Mouse (Mus musculus): Measurements from ENCODE around the gene 2310007B03Rik. TPM values are rescaled to one million over a fixed set of nuclear protein-coding genes. Genes with fewer than 3 reads are reported as not detected.

Gene 2310007B03Rik
- polyA plus RNA-seq, 1 experiment from 2014 or later: 17.7 TPM

DNA sequence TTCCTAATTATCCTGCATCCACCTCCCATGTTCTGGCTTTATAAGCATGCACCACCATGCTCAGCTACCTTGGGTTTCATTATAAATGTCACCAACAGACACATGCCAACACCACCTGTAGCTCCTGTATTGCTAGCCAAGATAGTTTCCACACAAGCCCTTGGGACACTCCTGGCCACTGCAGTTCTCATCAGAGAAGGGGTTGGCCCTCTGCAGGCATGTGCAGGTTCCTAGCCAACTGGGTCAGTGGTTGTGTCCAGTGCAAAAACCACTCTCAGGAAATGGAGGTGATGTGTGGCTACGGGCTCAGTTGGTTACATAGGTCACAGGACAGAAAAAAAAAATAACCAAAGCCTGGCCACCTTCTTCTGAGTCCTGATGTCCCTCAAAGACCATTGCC is 17.9 kb downstream of the 2310007B03Rik start:
- Histone ChIP-seq H3K27me3 (ENCODE audit: control insufficient read depth, insufficient read depth, low read length) (no peaks in the 10 kb centered on the region), H3K4me3 (replicated peaks; ENCODE audit: low read length) (no peak overlapping the region), H3K36me3 (ENCODE audit: control insufficient read depth, insufficient read depth, low read length) (no peaks in the 10 kb centered on the region), H3K4me2 (ENCODE audit: low read depth, low read length) (no peak overlapping the region), H3K9me3 (replicated peaks; ENCODE audit: control insufficient read depth, low read length) (no peaks in the 10 kb centered on the region), H3K4me1 (ENCODE audit: control insufficient read depth, insufficient read depth, low read length) (no peaks in the 10 kb centered on the region), H3K27ac (ENCODE audit: low read length) (no peak overlapping the region), H3K9ac (ENCODE audit: low read length) (no peak overlapping the region)
- WGBS: 83% methylated on average over 1 of the region's 1 CpGs
- ATAC-seq (ENCODE audit: insufficient read depth, low FRiP score): no peak

DNA sequence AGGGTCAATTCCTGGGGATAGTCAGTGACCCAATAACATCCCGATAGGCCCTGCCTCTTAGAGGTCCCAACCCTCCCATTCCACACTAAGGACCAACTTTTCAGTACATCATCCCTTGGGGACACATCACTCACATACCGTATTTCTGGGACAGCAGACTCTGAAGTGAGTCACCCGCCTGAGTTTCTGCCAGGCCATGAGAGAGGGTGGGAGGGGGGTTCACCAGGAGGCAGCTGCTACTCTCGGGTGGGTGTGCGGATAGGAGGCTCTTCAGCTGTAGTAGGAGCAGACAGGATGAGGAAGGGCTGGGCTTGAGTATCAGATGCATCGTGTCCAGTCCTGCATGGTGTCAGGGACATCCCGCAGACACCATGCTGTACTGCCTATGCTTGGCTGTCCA is 21.0 kb downstream of the 2310007B03Rik start:
- no peak for ATAC-seq (ENCODE audit: insufficient read depth, low FRiP score)
- Histone ChIP-seq H3K9ac (ENCODE audit: low read length) (no peak overlapping the region), H3K36me3 (ENCODE audit: control insufficient read depth, insufficient read depth, low read length) (no peaks in the 10 kb centered on the region), H3K9me3 (replicated peaks; ENCODE audit: control insufficient read depth, low read length) (no peaks in the 10 kb centered on the region), H3K4me3 (replicated peaks; ENCODE audit: low read length) (no peak overlapping the region), H3K27me3 (ENCODE audit: control insufficient read depth, insufficient read depth, low read length) (no peaks in the 10 kb centered on the region), H3K27ac (ENCODE audit: low read length) (no peak overlapping the region), H3K4me1 (ENCODE audit: control insufficient read depth, insufficient read depth, low read length) (no peaks in the 10 kb centered on the region), H3K4me2 (ENCODE audit: low read depth, low read length) (no peak overlapping the region)
- WGBS: 67% methylated on average over 7 of the region's 7 CpGs

- Histone ChIP-seq H3K9me3 (replicated peaks; ENCODE audit: control insufficient read depth, low read length) (no peaks in the 10 kb centered on the region), H3K36me3 (ENCODE audit: control insufficient read depth, insufficient read depth, low read length) (no peaks in the 10 kb centered on the region), H3K27me3 (ENCODE audit: control insufficient read depth, insufficient read depth, low read length) (no peaks in the 10 kb centered on the region), H3K9ac (ENCODE audit: low read length) (no peak overlapping the region), H3K27ac (ENCODE audit: low read length) (no peak overlapping the region), H3K4me1 (ENCODE audit: control insufficient read depth, insufficient read depth, low read length) (no peaks in the 10 kb centered on the region), H3K4me3 (replicated peaks; ENCODE audit: low read length) (no peak overlapping the region), H3K4me2 (ENCODE audit: low read depth, low read length) (no peak overlapping the region)
- WGBS: 66% methylated on average over 6 of the region's 6 CpGs
- peak; percentile 80; the same call in 1 of the 2 replicates for ATAC-seq (ENCODE audit: insufficient read depth, low FRiP score)
Observed at GRCm38 (mm10) chr1:93138534-93138933, 22.2 kb downstream of the 2310007B03Rik start.

DNA sequence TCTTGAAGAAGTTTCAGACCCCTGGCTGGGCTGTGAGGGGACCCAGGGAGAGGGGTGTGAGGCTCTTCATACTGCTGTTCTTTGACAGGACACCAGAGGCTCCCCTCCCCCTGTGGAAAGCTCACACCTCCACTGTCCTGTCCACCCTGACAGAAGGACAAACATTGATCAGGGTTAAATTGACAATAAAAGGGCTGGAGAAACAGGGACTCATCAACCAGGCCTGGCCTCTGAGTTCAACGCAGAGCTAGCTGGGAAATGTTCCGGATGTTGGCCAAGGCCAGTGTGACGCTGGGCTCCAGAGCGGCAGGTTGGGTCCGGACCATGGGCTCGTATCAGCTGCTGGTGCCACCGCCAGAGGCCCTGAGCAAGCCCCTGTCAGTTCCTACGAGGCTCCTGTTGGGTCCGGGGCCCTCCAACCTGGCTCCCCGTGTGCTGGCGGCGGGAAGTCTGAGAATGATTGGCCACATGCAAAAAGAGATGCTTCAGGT is 25.7 kb downstream of the 2310007B03Rik start, which contains the start of gene Agxt:
Gene Agxt (plus strand): TSS at position 205 of the 491 bp plus-strand sequence.
- no peaks in the 10 kb centered on the region for H3K27me3 ChIP-seq (ENCODE audit: control insufficient read depth, insufficient read depth, low read length)
- H3K4me3 ChIP-seq (replicated peaks; ENCODE audit: low read length): no peak within 1 kb of the TSS
- ATAC-seq (ENCODE audit: insufficient read depth, low FRiP score): no peak
- H3K27ac ChIP-seq (ENCODE audit: low read length): no peak within 1 kb of the TSS
- H3K4me1 ChIP-seq (ENCODE audit: control insufficient read depth, insufficient read depth, low read length): no peaks in the 10 kb centered on the region
- 81% methylated on average over 12 of the region's 12 CpGs for WGBS
- no peak within 1 kb of the TSS for H3K4me2 ChIP-seq (ENCODE audit: low read depth, low read length)
- no peak within 1 kb of the TSS for H3K9ac ChIP-seq (ENCODE audit: low read length)
- H3K9me3 ChIP-seq (replicated peaks; ENCODE audit: control insufficient read depth, low read length): no peaks in the 10 kb centered on the region
- no peaks in the 10 kb centered on the region for H3K36me3 ChIP-seq (ENCODE audit: control insufficient read depth, insufficient read depth, low read length)

DNA sequence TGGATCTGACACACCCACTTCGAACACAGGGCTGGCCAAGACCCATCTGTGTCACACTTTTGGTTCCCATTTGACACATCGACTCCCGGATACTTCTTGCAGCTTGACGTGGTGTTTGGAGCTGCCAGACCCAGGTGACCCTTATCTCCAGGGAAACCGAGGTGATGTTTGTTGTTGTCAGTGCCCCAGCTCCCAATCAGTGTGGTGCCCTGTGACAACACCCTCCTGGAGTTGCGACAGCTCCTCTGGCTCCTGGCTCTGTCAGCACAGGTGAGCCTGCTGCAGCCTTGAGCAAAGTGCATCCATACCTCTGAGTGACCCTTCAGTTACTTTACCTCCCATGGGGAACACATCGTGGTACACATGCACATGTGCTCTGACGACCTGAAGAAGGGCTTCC is 28.1 kb downstream of the 2310007B03Rik start:
- H3K4me3 ChIP-seq (replicated peaks; ENCODE audit: low read length): no peak overlapping the region
- ATAC-seq (ENCODE audit: insufficient read depth, low FRiP score): no peak
- H3K4me1 ChIP-seq (ENCODE audit: control insufficient read depth, insufficient read depth, low read length): peaks cover 5% of the 10 kb centered on the region; the same call in 1 of the 2 replicates
- 47% methylated on average over 8 of the region's 8 CpGs for WGBS
- no peak overlapping the region for H3K9ac ChIP-seq (ENCODE audit: low read length)
- no peaks in the 10 kb centered on the region for H3K27me3 ChIP-seq (ENCODE audit: control insufficient read depth, insufficient read depth, low read length)
- H3K27ac ChIP-seq (ENCODE audit: low read length): no peak overlapping the region
- no peaks in the 10 kb centered on the region for H3K36me3 ChIP-seq (ENCODE audit: control insufficient read depth, insufficient read depth, low read length)
- no peaks in the 10 kb centered on the region for H3K9me3 ChIP-seq (replicated peaks; ENCODE audit: control insufficient read depth, low read length)
- H3K4me2 ChIP-seq (ENCODE audit: low read depth, low read length): no peak overlapping the region

DNA sequence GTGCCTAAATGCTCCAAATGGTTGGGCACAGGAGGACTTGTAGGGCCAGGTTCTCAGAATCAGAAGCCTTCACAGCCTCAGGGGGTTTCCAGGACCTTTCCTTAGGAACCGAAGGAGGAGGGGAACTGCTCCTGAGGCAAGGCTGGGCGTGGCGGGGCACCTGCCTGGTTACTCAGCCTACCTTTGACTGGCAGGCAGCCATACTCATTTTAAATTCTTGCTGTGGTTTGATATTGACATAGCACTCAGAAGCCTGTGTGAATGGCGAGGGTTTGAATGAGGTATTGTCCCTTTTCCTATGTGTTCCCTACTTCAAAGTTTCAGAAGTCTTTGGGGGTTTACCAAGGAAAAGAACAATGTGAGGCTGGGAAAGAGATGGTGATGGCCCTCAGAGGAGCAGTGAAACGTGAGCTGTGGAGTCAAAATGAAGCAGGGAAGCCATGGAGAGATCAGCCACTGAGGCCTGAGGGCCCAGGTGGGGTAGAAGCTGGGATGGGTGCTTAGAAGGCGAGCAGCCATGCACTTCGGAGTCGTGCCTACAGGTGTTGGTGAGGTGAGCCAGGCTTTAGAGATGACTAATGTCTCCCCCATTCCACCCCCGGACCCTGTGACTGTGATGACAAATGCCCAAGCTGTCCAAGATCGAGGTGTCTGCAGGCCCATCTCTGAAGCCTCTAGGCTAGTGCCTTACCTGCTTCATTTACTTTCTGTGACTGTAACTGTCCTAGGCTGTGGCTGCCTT is 30.3 kb downstream of the 2310007B03Rik start:
- no peaks in the 10 kb centered on the region for H3K9me3 ChIP-seq (replicated peaks; ENCODE audit: control insufficient read depth, low read length)
- ATAC-seq (ENCODE audit: insufficient read depth, low FRiP score): peak; percentile 38; the same call in 1 of the 2 replicates
- no peak overlapping the region for H3K4me3 ChIP-seq (replicated peaks; ENCODE audit: low read length)
- 57% methylated on average over 10 of the region's 10 CpGs for WGBS
- H3K4me1 ChIP-seq (ENCODE audit: control insufficient read depth, insufficient read depth, low read length): peaks cover 5% of the 10 kb centered on the region; the same call in 1 of the 2 replicates
- H3K9ac ChIP-seq (ENCODE audit: low read length): no peak overlapping the region
- peak overlapping the region; percentile 73 for H3K27ac ChIP-seq (ENCODE audit: low read length)
- no peak overlapping the region for H3K4me2 ChIP-seq (ENCODE audit: low read depth, low read length)
- no peaks in the 10 kb centered on the region for H3K27me3 ChIP-seq (ENCODE audit: control insufficient read depth, insufficient read depth, low read length)
- no peaks in the 10 kb centered on the region for H3K36me3 ChIP-seq (ENCODE audit: control insufficient read depth, insufficient read depth, low read length)

GRCm38 (mm10) chr1:93128710-93129349 is 31.9 kb downstream of the 2310007B03Rik start:
- no peaks in the 10 kb centered on the region for H3K36me3 ChIP-seq (ENCODE audit: control insufficient read depth, insufficient read depth, low read length)
- no peak overlapping the region for H3K4me2 ChIP-seq (ENCODE audit: low read depth, low read length)
- H3K9me3 ChIP-seq (replicated peaks; ENCODE audit: control insufficient read depth, low read length): no peaks in the 10 kb centered on the region
- H3K4me1 ChIP-seq (ENCODE audit: control insufficient read depth, insufficient read depth, low read length): peaks cover 5% of the 10 kb centered on the region; the same call in 1 of the 2 replicates
- ATAC-seq (ENCODE audit: insufficient read depth, low FRiP score): peak; percentile 30; the same call in 1 of the 2 replicates
- 22% methylated on average over 6 of the region's 6 CpGs for WGBS
- no peak overlapping the region for H3K27ac ChIP-seq (ENCODE audit: low read length)
- no peaks in the 10 kb centered on the region for H3K27me3 ChIP-seq (ENCODE audit: control insufficient read depth, insufficient read depth, low read length)
- no peak overlapping the region for H3K4me3 ChIP-seq (replicated peaks; ENCODE audit: low read length)
- H3K9ac ChIP-seq (ENCODE audit: low read length): no peak overlapping the region

GRCm38 (mm10) chr1:93128209-93128608 is 32.5 kb downstream of the 2310007B03Rik start:
- WGBS: 79% methylated on average over 8 of the region's 8 CpGs
- ATAC-seq (ENCODE audit: insufficient read depth, low FRiP score): no peak
- H3K4me3 ChIP-seq (replicated peaks; ENCODE audit: low read length): no peak overlapping the region

GRCm38 (mm10) chr1:93125256-93125655 is 35.5 kb downstream of the 2310007B03Rik start:
- H3K36me3 ChIP-seq (ENCODE audit: control insufficient read depth, insufficient read depth, low read length): no peaks in the 10 kb centered on the region
- no peak overlapping the region for H3K4me3 ChIP-seq (replicated peaks; ENCODE audit: low read length)
- H3K4me1 ChIP-seq (ENCODE audit: control insufficient read depth, insufficient read depth, low read length): peaks cover 5% of the 10 kb centered on the region; the same call in 1 of the 2 replicates
- no peaks in the 10 kb centered on the region for H3K27me3 ChIP-seq (ENCODE audit: control insufficient read depth, insufficient read depth, low read length)
- H3K9me3 ChIP-seq (replicated peaks; ENCODE audit: control insufficient read depth, low read length): no peaks in the 10 kb centered on the region
- no peak overlapping the region for H3K4me2 ChIP-seq (ENCODE audit: low read depth, low read length)
- WGBS: 52% methylated on average over 5 of the region's 5 CpGs
- H3K27ac ChIP-seq (ENCODE audit: low read length): no peak overlapping the region
- ATAC-seq (ENCODE audit: insufficient read depth, low FRiP score): no peak
- no peak overlapping the region for H3K9ac ChIP-seq (ENCODE audit: low read length)

More at GRCm38 (mm10) chr1:93128209-93128608, 32.5 kb downstream of the 2310007B03Rik start:
- Histone ChIP-seq H3K9ac (ENCODE audit: low read length) (no peak overlapping the region), H3K9me3 (replicated peaks; ENCODE audit: control insufficient read depth, low read length) (no peaks in the 10 kb centered on the region), H3K36me3 (ENCODE audit: control insufficient read depth, insufficient read depth, low read length) (no peaks in the 10 kb centered on the region), H3K4me1 (ENCODE audit: control insufficient read depth, insufficient read depth, low read length) (peaks cover 5% of the 10 kb centered on the region; the same call in 1 of the 2 replicates), H3K27me3 (ENCODE audit: control insufficient read depth, insufficient read depth, low read length) (no peaks in the 10 kb centered on the region), H3K27ac (ENCODE audit: low read length) (no peak overlapping the region), H3K4me2 (ENCODE audit: low read depth, low read length) (no peak overlapping the region)

Measured in stomach, embryonic 16.5 days (tissue).